Mouse (Mus musculus): ENCODE results near the gene Rassf3. TPM values are rescaled to one million over a fixed set of nuclear protein-coding genes. Genes with fewer than 3 reads are reported as not detected.

Gene Rassf3
- polyA plus RNA-seq, 1 experiment from 2014 or later, result 15.2 TPM

- no peak overlapping the region for H3K4me2 ChIP-seq
- no peak for ATAC-seq (ENCODE audit: extremely low read depth, insufficient number of reproducible peaks, low FRiP score, low TSS enrichment)
Measured at GRCm38 (mm10) chr10:121363201-121363600, 112.9 kb downstream of the Rassf3 start.

GRCm38 (mm10) chr10:121360358-121360757 is 115.8 kb downstream of the Rassf3 start:
- H3K4me2 ChIP-seq, result no peak overlapping the region
- H3K9me3 ChIP-seq, result no peaks in the 10 kb centered on the region
- 86% methylated on average over 2 of the region's 2 CpGs for whole genome bisulfite sequencing
- no peak overlapping the region for H3K27ac ChIP-seq (replicated peaks)
- no peaks in the 10 kb centered on the region for H3K27me3 ChIP-seq (replicated peaks)
- H3K9ac ChIP-seq, result no peak overlapping the region
- no peak overlapping the region for H3K4me3 ChIP-seq
- no peak for ATAC-seq (ENCODE audit: extremely low read depth, insufficient number of reproducible peaks, low FRiP score, low TSS enrichment)
- H3K36me3 ChIP-seq, result no peaks in the 10 kb centered on the region
- H3K4me1 ChIP-seq, result peaks cover 5% of the 10 kb centered on the region

More at GRCm38 (mm10) chr10:121363201-121363600, 112.9 kb downstream of the Rassf3 start:
- H3K27me3 ChIP-seq (replicated peaks), result no peaks in the 10 kb centered on the region
- H3K9me3 ChIP-seq, result no peaks in the 10 kb centered on the region
- no peak overlapping the region for H3K9ac ChIP-seq
- H3K27ac ChIP-seq (replicated peaks), result no peak overlapping the region
- H3K36me3 ChIP-seq, result peaks cover 5% of the 10 kb centered on the region; the same call in 1 of the 2 replicates
- peaks cover 18% of the 10 kb centered on the region for H3K4me1 ChIP-seq
- WGBS, result 73% methylated on average over 8 of the region's 8 CpGs
- no peak overlapping the region for H3K4me3 ChIP-seq

Other genes with a start within 250 kb of the Rassf3 start
- gene Tbc1d30, start 125.1 kb downstream of the Rassf3 start, polyA plus RNA-seq (2015; fragmentation: Nextera tagmentation; extraction: Ambion mirVana), result 1.2 and 1.7 TPM in 2 replicates
- gene Gns, start 111.3 kb downstream of the Rassf3 start, polyA plus RNA-seq (2015; fragmentation: Nextera tagmentation; extraction: Ambion mirVana), result 29.9 and 30.4 TPM in 2 replicates
- gene Tbk1, start 110.4 kb upstream of the Rassf3 start, polyA plus RNA-seq (2015; fragmentation: Nextera tagmentation; extraction: Ambion mirVana), result 20.6 and 21.8 TPM in 2 replicates
- 25.9 and 27.9 TPM in 2 replicates for gene Xpot, start 150.0 kb upstream of the Rassf3 start, polyA plus RNA-seq (2015; fragmentation: Nextera tagmentation; extraction: Ambion mirVana)
- 0.10 TPM in 1 of 2 replicates, not detected in the other for gene D930020B18Rik, start 165.2 kb upstream of the Rassf3 start, polyA plus RNA-seq (2015; fragmentation: Nextera tagmentation; extraction: Ambion mirVana)